ENCODE assay signal across 8 mouse cellular contexts in genomic region chr15:11399356-11400067, GRCm38 (mm10). TPM values are rescaled to one million over a fixed set of nuclear protein-coding genes. Genes with fewer than 3 reads are reported as not detected.
DNase-seq lines count a peak whose midpoint lies in the region; ATAC-seq and TF ChIP-seq lines count a peak whose summit lies in the region.

TSS of gene Tars (minus strand) at chr15:11399665.

- peaks cover 4% of the 10 kb centered on the region; the same call in 1 of the 2 replicates for H3K27me3 ChIP-seq in heart, embryonic 12.5 days (replicated peaks)
- no peaks in the 10 kb centered on the region for H3K27me3 ChIP-seq in kidney, postnatal 0 days (ENCODE audit: insufficient read depth, low read length)
- H3K27me3 ChIP-seq in liver, embryonic 11.5 days (replicated peaks; ENCODE audit: control insufficient read depth, insufficient read depth, low read length), result no peaks in the 10 kb centered on the region
- H3K27me3 ChIP-seq in stomach, embryonic 14.5 days (ENCODE audit: control insufficient read depth, insufficient read depth, low read length), result no peaks in the 10 kb centered on the region

- peak within 1 kb of the TSS; percentile 89 for H3K9ac ChIP-seq in heart, embryonic 12.5 days
- H3K9ac ChIP-seq in kidney, postnatal 0 days (ENCODE audit: low read depth, low read length), result peak within 1 kb of the TSS; percentile 66
- peak within 1 kb of the TSS; percentile 88 for H3K9ac ChIP-seq in liver, embryonic 11.5 days (ENCODE audit: low read depth, low read length)
- H3K9ac ChIP-seq in stomach, embryonic 14.5 days (replicated peaks; ENCODE audit: low read depth, low read length), result peak within 1 kb of the TSS; percentile 70

- WGBS in heart, embryonic 12.5 days, result under 1% methylated on average over 42 of the region's 42 CpGs
- WGBS in kidney, postnatal 0 days, result under 1% methylated on average over 42 of the region's 42 CpGs
- WGBS in liver, embryonic 11.5 days, result under 1% methylated on average over 42 of the region's 42 CpGs
- WGBS in stomach, embryonic 14.5 days, result under 1% methylated on average over 42 of the region's 42 CpGs

- H3K36me3 ChIP-seq in heart, embryonic 12.5 days, result peaks cover 18% of the 10 kb centered on the region
- 0 out of 2 replicates have a peak, but pooled peaks cover 6% of the 10 kb centered on the region for H3K36me3 ChIP-seq in kidney, postnatal 0 days (ENCODE audit: insufficient read depth, low read length)
- peaks cover 5% of the 10 kb centered on the region; the same call in 1 of the 2 replicates for H3K36me3 ChIP-seq in liver, embryonic 11.5 days (ENCODE audit: control insufficient read depth, insufficient read depth, low read length)
- no peaks in the 10 kb centered on the region; the same call in 1 of the 2 replicates for H3K36me3 ChIP-seq in stomach, embryonic 14.5 days (ENCODE audit: control insufficient read depth, insufficient read depth, low read length)

- peak within 1 kb of the TSS; percentile 89 for H3K4me3 ChIP-seq in heart, embryonic 12.5 days
- H3K4me3 ChIP-seq in kidney, postnatal 0 days (replicated peaks; ENCODE audit: low read depth, low read length), result peak within 1 kb of the TSS; percentile 62
- peak within 1 kb of the TSS; percentile 86 for H3K4me3 ChIP-seq in liver, embryonic 11.5 days (ENCODE audit: low read depth, low read length)
- H3K4me3 ChIP-seq in stomach, embryonic 14.5 days (ENCODE audit: low read depth, low read length), result peak within 1 kb of the TSS; percentile 85

- peak within 1 kb of the TSS; percentile 82 for H3K4me2 ChIP-seq in heart, embryonic 12.5 days
- H3K4me2 ChIP-seq in kidney, postnatal 0 days (ENCODE audit: low read length), result peak within 1 kb of the TSS; percentile 76
- H3K4me2 ChIP-seq in liver, embryonic 11.5 days, result peak within 1 kb of the TSS; percentile 93
- H3K4me2 ChIP-seq in stomach, embryonic 14.5 days (replicated peaks; ENCODE audit: low read depth, low read length), result peak within 1 kb of the TSS; percentile 82

- peak; percentile 100 for ATAC-seq in erythroid progenitor cell, adult 5-6 weeks (replicated peaks; ENCODE audit: low FRiP score, poor library complexity, severe bottlenecking)
- peak; percentile 100 for ATAC-seq in heart, embryonic 12.5 days (ENCODE audit: insufficient number of reproducible peaks, low FRiP score)
- ATAC-seq in kidney, postnatal 0 days (replicated peaks; ENCODE audit: low FRiP score, low read depth), result peak; percentile 100
- ATAC-seq in liver, embryonic 11.5 days (replicated peaks; ENCODE audit: low FRiP score), result peak; percentile 100
- peak; percentile 100 for ATAC-seq in stomach, embryonic 14.5 days (ENCODE audit: insufficient number of reproducible peaks, insufficient read depth, low FRiP score, low read depth)

- DNase-seq in CD4-positive helper T cell, adult 2 months (ENCODE audit: low read depth, low spot score), result peak; percentile 99
- DNase-seq in brain, embryonic 18.5 days (ENCODE audit: low read depth, low spot score), result peak; percentile 98
- peak; percentile 100 for DNase-seq in kidney, postnatal 0 days (ENCODE audit: low spot score)
- DNase-seq in liver, embryonic 11.5 days (ENCODE audit: low spot score), result peak; percentile 93
- peak; percentile 99 for DNase-seq in naive thymus-derived CD4-positive, alpha-beta T cell, adult 2 months (ENCODE audit: low read depth)

- H3K4me1 ChIP-seq in heart, embryonic 12.5 days (replicated peaks), result peaks cover 17% of the 10 kb centered on the region
- no peaks in the 10 kb centered on the region for H3K4me1 ChIP-seq in kidney, postnatal 0 days (replicated peaks; ENCODE audit: insufficient read depth, low read length)
- H3K4me1 ChIP-seq in liver, embryonic 11.5 days (replicated peaks; ENCODE audit: control insufficient read depth, insufficient read depth, low read length), result peaks cover 7% of the 10 kb centered on the region
- H3K4me1 ChIP-seq in stomach, embryonic 14.5 days (ENCODE audit: control insufficient read depth, insufficient read depth, low read length), result 0 out of 2 replicates have a peak, but pooled peaks cover 2% of the 10 kb centered on the region

- H3K9me3 ChIP-seq in heart, embryonic 12.5 days (replicated peaks), result no peaks in the 10 kb centered on the region
- no peaks in the 10 kb centered on the region for H3K9me3 ChIP-seq in kidney, postnatal 0 days (replicated peaks; ENCODE audit: low read length)
- no peaks in the 10 kb centered on the region for H3K9me3 ChIP-seq in liver, embryonic 11.5 days (ENCODE audit: control insufficient read depth, low read length)
- H3K9me3 ChIP-seq in stomach, embryonic 14.5 days (ENCODE audit: control insufficient read depth, low read depth, low read length), result no peaks in the 10 kb centered on the region

- TF ChIP-seq CTCF in kidney, postnatal 0 days (IDR thresholded peaks at IDR 0.05; ENCODE audit: low read depth), result 0 out of 2 replicates have a peak, but pooled peaks have one; percentile 22

- H3K27ac ChIP-seq in heart, embryonic 12.5 days (ENCODE audit: poor library complexity, severe bottlenecking), result peak within 1 kb of the TSS; percentile 20; the same call in 1 of the 2 replicates
- peak within 1 kb of the TSS; percentile 70; the same call in 1 of the 2 replicates for H3K27ac ChIP-seq in kidney, postnatal 0 days
- no peak within 1 kb of the TSS; the same call in 1 of the 2 replicates for H3K27ac ChIP-seq in liver, embryonic 11.5 days (ENCODE audit: low read depth, low read length)
- peak within 1 kb of the TSS; percentile 35 for H3K27ac ChIP-seq in stomach, embryonic 14.5 days (ENCODE audit: low read length)

RNA-seq across cellular contexts. Expression of gene Tars, which starts in this region (rescaled TPM):
- 10.1 and 18.4 TPM in 2 replicates for total RNA-seq in erythroid progenitor cell, adult 5-6 weeks (2015; ENCODE audit: low replicate concordance)
- total RNA-seq in erythroid progenitor cell, adult 5-6 weeks (2017; ENCODE audit: low replicate concordance), result 29.4 and 30.4 TPM in 2 replicates
- polyA plus RNA-seq in heart, embryonic 12.5 days (2016; fragmentation: Nextera tagmentation; extraction: Ambion mirVana), result 45.0 and 46.6 TPM in 2 replicates
- 43.2 and 52.5 TPM in 2 replicates for polyA plus RNA-seq in kidney, postnatal 0 days (2015; fragmentation: Nextera tagmentation; extraction: Ambion mirVana)
- polyA plus RNA-seq in liver, embryonic 11.5 days (2014; fragmentation: Nextera tagmentation; extraction: Ambion mirVana), result 105 and 111 TPM in 2 replicates
- 58.2 and 63.9 TPM in 2 replicates for polyA plus RNA-seq in stomach, embryonic 14.5 days (2014; fragmentation: Nextera tagmentation; extraction: Ambion mirVana)
